Mouse (Mus musculus) embryo, embryonic 11 days (tissue): ENCODE results near the gene Lhfpl5.
"Not testable (repeated sequence)": the region's sequence is repeated elsewhere in the genome, so short reads cannot be mapped to it uniquely, and the experiment has no call there.

Source experiments
- DNase-seq: peaks from one replicate; pipeline ENCODE4 v3.0.0-alpha.2; 2015

The Lhfpl5 gene

GRCm38 (mm10) chr17:28575244-28576125 lies at the start of gene Lhfpl5:
Gene Lhfpl5, plus strand, starts transcription at chr17:28575641.
- DNase-seq, result peak; percentile 91

GRCm38 (mm10) chr17:28527184-28528042 lies 48.0 kb upstream of the Lhfpl5 start:
- no peak for DNase-seq

- DNase-seq, result peak; percentile 88
Observed at GRCm38 (mm10) chr17:28528043-28528351, 47.4 kb upstream of the Lhfpl5 start.

GRCm38 (mm10) chr17:28529116-28529515 lies 46.3 kb upstream of the Lhfpl5 start:
- no peak for DNase-seq

GRCm38 (mm10) chr17:28530506-28530905 lies 44.9 kb upstream of the Lhfpl5 start, which contains the start of gene Armc12:
Gene Armc12, plus strand, starts transcription at chr17:28530806.
- no peak for DNase-seq

GRCm38 (mm10) chr17:28531946-28532345 lies 43.5 kb upstream of the Lhfpl5 start:
- DNase-seq, result peak; percentile 39

GRCm38 (mm10) chr17:28532557-28532956 lies 42.9 kb upstream of the Lhfpl5 start:
- DNase-seq, result no peak

- DNase-seq, result no peak
Observed at GRCm38 (mm10) chr17:28533327-28533726, 42.1 kb upstream of the Lhfpl5 start.

- DNase-seq, result no peak
Observed at GRCm38 (mm10) chr17:28537881-28538280, 37.6 kb upstream of the Lhfpl5 start.

- DNase-seq, result no peak
Observed at GRCm38 (mm10) chr17:28546925-28547324, 28.5 kb upstream of the Lhfpl5 start.

GRCm38 (mm10) chr17:28548550-28548949 lies 26.9 kb upstream of the Lhfpl5 start:
- no peak for DNase-seq

- no peak for DNase-seq
Observed at GRCm38 (mm10) chr17:28549111-28549510, 26.3 kb upstream of the Lhfpl5 start, which contains the start of gene Clpsl2. Gene Clpsl2, plus strand, starts transcription at chr17:28549411.

- peak; percentile 82 for DNase-seq
Observed at GRCm38 (mm10) chr17:28553040-28553793, 22.2 kb upstream of the Lhfpl5 start.

- not testable (repeated sequence) for DNase-seq
Observed at GRCm38 (mm10) chr17:28554021-28554420, 21.4 kb upstream of the Lhfpl5 start.

GRCm38 (mm10) chr17:28556635-28557396 lies 18.6 kb upstream of the Lhfpl5 start:
- peak; percentile 54 for DNase-seq

GRCm38 (mm10) chr17:28557772-28558171 lies 17.7 kb upstream of the Lhfpl5 start:
- no peak for DNase-seq

- no peak for DNase-seq
Observed at GRCm38 (mm10) chr17:28560598-28560997, 14.8 kb upstream of the Lhfpl5 start, which contains the start of gene Clps. Gene Clps, minus strand, starts transcription at chr17:28560766.

- no peak for DNase-seq
Observed at GRCm38 (mm10) chr17:28561613-28562012, 13.8 kb upstream of the Lhfpl5 start.

- DNase-seq, result no peak
Observed at GRCm38 (mm10) chr17:28565181-28565580, 10.3 kb upstream of the Lhfpl5 start.

GRCm38 (mm10) chr17:28567541-28567940 lies 7.9 kb upstream of the Lhfpl5 start:
- DNase-seq, result no peak

GRCm38 (mm10) chr17:28571868-28572267 lies 3.6 kb upstream of the Lhfpl5 start:
- no peak for DNase-seq

- no peak for DNase-seq
Observed at GRCm38 (mm10) chr17:28572521-28572920, 2.9 kb upstream of the Lhfpl5 start.
